Mouse (Mus musculus) CH12.LX (cell line): ENCODE data around the gene Wdr37.

Experiments used
- MYC ChIP-seq: IDR thresholded peaks from 2 replicates; pipeline ENCODE4 v1.6.1; 2011; ENCODE audit warnings: low read depth, mild to moderate bottlenecking, improper control_type of control experiment, low read length
- ZNF384 ChIP-seq: IDR thresholded peaks from 2 replicates; pipeline ENCODE4 v1.6.1; 2012; ENCODE audit warnings: low read depth, low read length, improper control_type of control experiment, inconsistent platforms

- no peak for TF ChIP-seq ZNF384
- TF ChIP-seq MYC, result no peak
These were observed 86.5 kb downstream of the Wdr37 start for GRCm38 (mm10) chr13:8785185-8785584.
